Mouse (Mus musculus) intestine, embryonic 15.5 days (tissue): ENCODE measurements at regions not wholly inside any gene's neighbourhood (a gene's known extent, or its start where the extent isn't known, plus 50 kb on each side); places are given as distances from the start of the nearest gene placed in this dataset.

Experiments used
- ATAC-seq: fragments of 200-750 bp; cut with Nextera tagmentation; 2 replicates; pipeline ENCODE4 v1.8.0; 2017; ENCODE audit warnings: moderate TSS enrichment, moderate library complexity
- H3K27ac ChIP-seq: fragments of 300-500 bp; sonication (generic); 2 replicates; pipeline ENCODE4 v1.5.1; 2015; ENCODE audit warnings: mild to moderate bottlenecking, inconsistent platforms
- H3K27me3 ChIP-seq: fragments of 300-500 bp; sonication (generic); replicated peaks from 2 replicates; pipeline ENCODE4 v1.6.1; 2015; ENCODE audit warnings: inconsistent platforms
- H3K36me3 ChIP-seq: fragments of 300-500 bp; sonication (generic); 2 replicates; pipeline ENCODE4 v1.6.1; 2015; ENCODE audit warnings: inconsistent platforms
- H3K4me1 ChIP-seq: fragments of 300-500 bp; sonication (generic); replicated peaks from 2 replicates; pipeline ENCODE4 v1.6.1; 2015; ENCODE audit warnings: inconsistent platforms
- H3K4me2 ChIP-seq: fragments of 300-500 bp; sonication (generic); replicated peaks from 2 replicates; pipeline ENCODE4 v1.6.1; 2015; ENCODE audit warnings: mild to moderate bottlenecking, inconsistent platforms
- H3K4me3 ChIP-seq: fragments of 300-500 bp; sonication (generic); replicated peaks from 2 replicates; pipeline ENCODE4 v1.5.1; 2015; ENCODE audit warnings: inconsistent platforms
- H3K9ac ChIP-seq: fragments of 300-500 bp; sonication (generic); 2 replicates; pipeline ENCODE4 v1.6.1; 2015; ENCODE audit warnings: inconsistent platforms
- H3K9me3 ChIP-seq: fragments of 300-500 bp; sonication (generic); 2 replicates; pipeline ENCODE4 v1.6.1; 2016; ENCODE audit warnings: inconsistent platforms
- WGBS: fragments of 180-500 bp; shearing (Covaris S2); methylation state at CpG from one replicate; pipeline ENCODE4 v1.1.7; 2015; 5-methylcytosine and 5-hydroxymethylcytosine counted together

GRCm38 (mm10) chr1:28229611-28230010 lies 550.4 kb downstream of the Gm597 start:
- Histone ChIP-seq H3K27me3 (no peaks in the 10 kb centered on the region), H3K4me3 (no peak overlapping the region), H3K9me3 (no peaks in the 10 kb centered on the region), H3K27ac (no peak overlapping the region), H3K4me1 (no peaks in the 10 kb centered on the region), H3K9ac (no peak overlapping the region), H3K4me2 (no peak overlapping the region), H3K36me3 (no peaks in the 10 kb centered on the region)
- ATAC-seq, result no peak

GRCm38 (mm10) chr1:28214243-28215038 lies 565.6 kb downstream of the Gm597 start:
- Histone ChIP-seq H3K9ac (no peak overlapping the region), H3K4me1 (no peaks in the 10 kb centered on the region), H3K27ac (peak overlapping the region; percentile 66; the same call in 1 of the 2 replicates), H3K9me3 (no peaks in the 10 kb centered on the region), H3K27me3 (no peaks in the 10 kb centered on the region), H3K4me2 (no peak overlapping the region), H3K36me3 (no peaks in the 10 kb centered on the region), H3K4me3 (no peak overlapping the region)
- peak; percentile 88 for ATAC-seq
- 28% methylated on average over 2 of the region's 2 CpGs for WGBS
